Mouse (Mus musculus): ENCODE data around the gene Dynlt1f. TPM values are rescaled to one million over a fixed set of nuclear protein-coding genes. Genes with fewer than 3 reads are reported as not detected.
"Not testable (repeated sequence)": the region's sequence is repeated elsewhere in the genome, so short reads cannot be mapped to it uniquely, and the experiment has no call there.

The Dynlt1f gene
- polyA plus RNA-seq, 1 experiment = not detected

- H3K27ac ChIP-seq (ENCODE audit: insufficient read depth, low read depth, low read length); H3K4me3 ChIP-seq (ENCODE audit: insufficient read depth, low read depth, low read length); H3K4me1 ChIP-seq (ENCODE audit: control insufficient read depth, insufficient read depth, low read length): not testable (repeated sequence)
- 85% methylated on average over 18 of the region's 20 CpGs for WGBS
These were observed 34.8 kb downstream of the Dynlt1f start for GRCm38 (mm10) chr17:6620730-6621451.

GRCm38 (mm10) chr17:6620035-6620434 lies 35.7 kb downstream of the Dynlt1f start:
- H3K4me3 ChIP-seq (ENCODE audit: insufficient read depth, low read depth, low read length); H3K4me1 ChIP-seq (ENCODE audit: control insufficient read depth, insufficient read depth, low read length); H3K27ac ChIP-seq (ENCODE audit: insufficient read depth, low read depth, low read length): not testable (repeated sequence)
- WGBS = 83% methylated on average over 6 of the region's 6 CpGs

- not testable (repeated sequence) for H3K27ac ChIP-seq (ENCODE audit: insufficient read depth, low read depth, low read length); H3K4me3 ChIP-seq (ENCODE audit: insufficient read depth, low read depth, low read length); H3K4me1 ChIP-seq (ENCODE audit: control insufficient read depth, insufficient read depth, low read length)
- 94% methylated on average over 5 of the region's 5 CpGs for WGBS
These were observed 36.4 kb downstream of the Dynlt1f start for GRCm38 (mm10) chr17:6619271-6619670.

GRCm38 (mm10) chr17:6617689-6618400 lies 37.9 kb downstream of the Dynlt1f start:
- H3K4me3 ChIP-seq (ENCODE audit: insufficient read depth, low read depth, low read length); H3K4me1 ChIP-seq (ENCODE audit: control insufficient read depth, insufficient read depth, low read length); H3K27ac ChIP-seq (ENCODE audit: insufficient read depth, low read depth, low read length): not testable (repeated sequence)
- WGBS = 81% methylated on average over 8 of the region's 13 CpGs

GRCm38 (mm10) chr17:6616731-6617130 lies 39.0 kb downstream of the Dynlt1f start:
- not testable (repeated sequence) for H3K4me1 ChIP-seq (ENCODE audit: control insufficient read depth, insufficient read depth, low read length); H3K27ac ChIP-seq (ENCODE audit: insufficient read depth, low read depth, low read length); H3K4me3 ChIP-seq (ENCODE audit: insufficient read depth, low read depth, low read length)
- 98% methylated on average over 9 of the region's 9 CpGs for WGBS

- H3K27ac ChIP-seq (ENCODE audit: insufficient read depth, low read depth, low read length); H3K4me1 ChIP-seq (ENCODE audit: control insufficient read depth, insufficient read depth, low read length); H3K4me3 ChIP-seq (ENCODE audit: insufficient read depth, low read depth, low read length): not testable (repeated sequence)
- WGBS = 84% methylated on average over 6 of the region's 9 CpGs
These were observed 41.4 kb downstream of the Dynlt1f start for GRCm38 (mm10) chr17:6614316-6614715.

- not testable (repeated sequence) for H3K4me1 ChIP-seq (ENCODE audit: control insufficient read depth, insufficient read depth, low read length); H3K27ac ChIP-seq (ENCODE audit: insufficient read depth, low read depth, low read length); H3K4me3 ChIP-seq (ENCODE audit: insufficient read depth, low read depth, low read length)
- 91% methylated on average over 12 of the region's 14 CpGs for WGBS
These were observed 42.2 kb downstream of the Dynlt1f start for GRCm38 (mm10) chr17:6613524-6613923.

GRCm38 (mm10) chr17:6605347-6605746 lies 50.4 kb downstream of the Dynlt1f start:
- not testable (repeated sequence) for H3K27ac ChIP-seq (ENCODE audit: insufficient read depth, low read depth, low read length); H3K4me1 ChIP-seq (ENCODE audit: control insufficient read depth, insufficient read depth, low read length); H3K4me3 ChIP-seq (ENCODE audit: insufficient read depth, low read depth, low read length)
- WGBS = 58% methylated on average over 1 of the region's 1 CpGs

GRCm38 (mm10) chr17:6602205-6602604 lies 53.5 kb downstream of the Dynlt1f start:
- H3K4me3 ChIP-seq (ENCODE audit: insufficient read depth, low read depth, low read length); H3K4me1 ChIP-seq (ENCODE audit: control insufficient read depth, insufficient read depth, low read length); H3K27ac ChIP-seq (ENCODE audit: insufficient read depth, low read depth, low read length): not testable (repeated sequence)
- 10% methylated on average over 3 of the region's 4 CpGs for WGBS

- H3K27ac ChIP-seq (ENCODE audit: insufficient read depth, low read depth, low read length); H3K4me1 ChIP-seq (ENCODE audit: control insufficient read depth, insufficient read depth, low read length): not testable (repeated sequence)
- 12% methylated on average over 34 of the region's 40 CpGs for WGBS
These were observed 54.3 kb downstream of the Dynlt1f start, which contains the start of gene Dynlt1c for GRCm38 (mm10) chr17:6601204-6601911. Gene Dynlt1c, plus strand, starts transcription at chr17:6601671.

GRCm38 (mm10) chr17:6600216-6600911 lies 55.3 kb downstream of the Dynlt1f start:
- not testable (repeated sequence) for H3K4me3 ChIP-seq (ENCODE audit: insufficient read depth, low read depth, low read length); H3K4me1 ChIP-seq (ENCODE audit: control insufficient read depth, insufficient read depth, low read length); H3K27ac ChIP-seq (ENCODE audit: insufficient read depth, low read depth, low read length)
- WGBS = 74% methylated on average over 5 of the region's 8 CpGs

More at GRCm38 (mm10) chr17:6601204-6601911, 54.3 kb downstream of the Dynlt1f start, which contains the start of gene Dynlt1c:
- peak within 1 kb of the TSS; percentile 49 for H3K4me3 ChIP-seq (ENCODE audit: insufficient read depth, low read depth, low read length)

GRCm38 (mm10) chr17:6598356-6598755 lies 57.3 kb downstream of the Dynlt1f start:
- H3K4me1 ChIP-seq (ENCODE audit: control insufficient read depth, insufficient read depth, low read length); H3K4me3 ChIP-seq (ENCODE audit: insufficient read depth, low read depth, low read length); H3K27ac ChIP-seq (ENCODE audit: insufficient read depth, low read depth, low read length): not testable (repeated sequence)
- 93% methylated on average over 7 of the region's 7 CpGs for WGBS
